ENCODE assay signal across 13 mouse cellular contexts in the genomic region with DNA sequence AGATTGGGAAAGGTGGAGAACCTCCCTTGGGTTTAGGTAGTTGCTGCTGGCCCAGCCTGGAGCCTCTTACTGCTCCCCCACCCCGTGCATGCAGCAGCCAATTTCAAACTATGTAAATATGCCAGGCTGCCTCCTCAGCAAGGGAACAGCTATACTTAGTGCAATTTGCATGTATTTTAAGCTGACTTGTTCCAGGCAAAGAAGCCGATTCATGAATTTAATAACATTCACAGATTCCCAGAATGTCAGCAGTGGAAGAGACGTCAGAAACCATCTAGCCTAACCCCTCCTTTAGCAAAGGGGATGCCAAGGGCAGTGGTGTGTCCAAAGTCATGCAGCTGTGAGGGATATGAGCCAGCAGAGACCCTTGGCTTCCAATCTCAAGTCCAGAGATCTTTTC. TPM values are rescaled to one million over a fixed set of nuclear protein-coding genes. Genes with fewer than 3 reads are reported as not detected.
DNase-seq lines count a peak whose midpoint lies in the region; ATAC-seq lines count a peak whose summit lies in the region.
"Had no signal": no experiment of that assay in that cellular context is flagged by ENCODE, and none has a peak within 500 bp of the region (broad histone marks: within the 10 kb centered on the region; RNA-seq: fewer than 3 reads in every experiment).

No protein-coding gene starts in this region.

- H3K4me3 ChIP-seq in forebrain, embryonic 13.5 days, result no peak overlapping the region
- no peak overlapping the region for H3K4me3 ChIP-seq in forebrain, embryonic 12.5 days (replicated peaks)
- H3K4me3 ChIP-seq in hindbrain, embryonic 16.5 days (ENCODE audit: low read length), result no peak overlapping the region
- H3K4me3 ChIP-seq: hindbrain, embryonic 13.5 days; myocyte had no signal

- H3K4me1 ChIP-seq in forebrain, embryonic 13.5 days, result peaks cover 3% of the 10 kb centered on the region; the same call in 1 of the 2 replicates
- H3K4me1 ChIP-seq in forebrain, embryonic 12.5 days, result 0 out of 2 replicates have a peak, but pooled peaks cover 3% of the 10 kb centered on the region
- no peaks in the 10 kb centered on the region; the same call in 1 of the 2 replicates for H3K4me1 ChIP-seq in hindbrain, embryonic 16.5 days (ENCODE audit: control insufficient read depth, insufficient read depth, low read depth, low read length)

- H3K36me3 ChIP-seq in forebrain, embryonic 13.5 days (ENCODE audit: poor library complexity, severe bottlenecking), result no peaks in the 10 kb centered on the region
- no peaks in the 10 kb centered on the region for H3K36me3 ChIP-seq in forebrain, embryonic 12.5 days (replicated peaks)
- H3K36me3 ChIP-seq in hindbrain, embryonic 16.5 days (ENCODE audit: control insufficient read depth, insufficient read depth, low read length), result no peaks in the 10 kb centered on the region
- H3K36me3 ChIP-seq: hindbrain, embryonic 13.5 days had no signal

- ATAC-seq in forebrain, embryonic 13.5 days, result peak; percentile 75; the same call in 1 of the 2 replicates
- no peak for ATAC-seq in forebrain, embryonic 12.5 days (ENCODE audit: low FRiP score)
- no peak for ATAC-seq in hindbrain, embryonic 16.5 days

- no peak overlapping the region for H3K27ac ChIP-seq in forebrain, embryonic 13.5 days
- no peak overlapping the region for H3K27ac ChIP-seq in forebrain, embryonic 12.5 days
- H3K27ac ChIP-seq in hindbrain, embryonic 16.5 days (ENCODE audit: low read depth, low read length), result no peak overlapping the region
- H3K27ac ChIP-seq: hindbrain, embryonic 13.5 days had no signal

- H3K9me3 ChIP-seq in forebrain, embryonic 13.5 days (replicated peaks), result no peaks in the 10 kb centered on the region
- H3K9me3 ChIP-seq in forebrain, embryonic 12.5 days, result no peaks in the 10 kb centered on the region
- no peaks in the 10 kb centered on the region for H3K9me3 ChIP-seq in hindbrain, embryonic 16.5 days (ENCODE audit: control insufficient read depth, low read length)
- H3K9me3 ChIP-seq: hindbrain, embryonic 13.5 days had no signal

- H3K27me3 ChIP-seq in forebrain, embryonic 13.5 days, result no peaks in the 10 kb centered on the region
- no peaks in the 10 kb centered on the region for H3K27me3 ChIP-seq in forebrain, embryonic 12.5 days
- H3K27me3 ChIP-seq in hindbrain, embryonic 16.5 days (replicated peaks; ENCODE audit: control insufficient read depth, insufficient read depth, low read length), result no peaks in the 10 kb centered on the region
- H3K27me3 ChIP-seq: hindbrain, embryonic 13.5 days had no signal

- WGBS in forebrain, embryonic 13.5 days, result 74% methylated on average over 3 of the region's 3 CpGs
- WGBS in forebrain, embryonic 12.5 days, result 72% methylated on average over 3 of the region's 3 CpGs
- WGBS in hindbrain, embryonic 16.5 days, result 59% methylated on average over 3 of the region's 3 CpGs

- no peak overlapping the region for H3K4me2 ChIP-seq in forebrain, embryonic 13.5 days
- H3K4me2 ChIP-seq in forebrain, embryonic 12.5 days, result no peak overlapping the region
- no peak overlapping the region for H3K4me2 ChIP-seq in hindbrain, embryonic 16.5 days (ENCODE audit: low read length)
- H3K4me2 ChIP-seq: hindbrain, embryonic 13.5 days had no signal

- H3K9ac ChIP-seq in forebrain, embryonic 13.5 days, result no peak overlapping the region
- H3K9ac ChIP-seq in forebrain, embryonic 12.5 days, result no peak overlapping the region
- no peak overlapping the region for H3K9ac ChIP-seq in hindbrain, embryonic 16.5 days (ENCODE audit: low read depth, low read length)
- H3K9ac ChIP-seq: hindbrain, embryonic 13.5 days had no signal

- DNase-seq in brain, adult 2 months (ENCODE audit: low read depth, low spot score), result peak; percentile 90
- DNase-seq in left cerebral cortex, adult 18-20 months (ENCODE audit: low spot score in 2 of 2), result peak; percentile 51 to 72
- peak; percentile 28 for DNase-seq in lung, postnatal 36 days
- DNase-seq in thymus, postnatal 14 days, result no peak
- no peak for DNase-seq in spleen, postnatal 4 days (ENCODE audit: low spot score in 2 of 2)
- DNase-seq: kidney, postnatal 10 days; liver had no signal

RNA-seq across cellular contexts. Expression of a gene that starts 27.5 kb away (rescaled TPM):
- polyA plus RNA-seq in forebrain, embryonic 13.5 days (2015; fragmentation: Nextera tagmentation; extraction: Ambion mirVana), result 0.37 and 0.49 TPM in 2 replicates
- polyA plus RNA-seq in forebrain, embryonic 12.5 days (2016; fragmentation: Nextera tagmentation; extraction: Ambion mirVana), result 0.29 TPM in 2 replicates
- 100 to 1,000 TPM; 133 to 160 TPM for total RNA-seq in left cerebral cortex, adult 18-20 months (2021)
- 1.9 and 2.6 TPM in 2 replicates for polyA plus RNA-seq in hindbrain, embryonic 16.5 days (2015; fragmentation: Nextera tagmentation; extraction: Ambion mirVana)
- polyA plus RNA-seq: myocyte; testis, adult 2 months had no signal

RNA-seq across cellular contexts. Expression of a gene that starts 54.4 kb away (rescaled TPM):
- polyA plus RNA-seq in forebrain, embryonic 13.5 days (2015; fragmentation: Nextera tagmentation; extraction: Ambion mirVana), result not detected in 2 replicates
- polyA plus RNA-seq in forebrain, embryonic 12.5 days (2016; fragmentation: Nextera tagmentation; extraction: Ambion mirVana), result not detected in 2 replicates
- total RNA-seq in left cerebral cortex, adult 18-20 months (2021), result not detected
- polyA plus RNA-seq in hindbrain, embryonic 16.5 days (2015; fragmentation: Nextera tagmentation; extraction: Ambion mirVana), result not detected in 2 replicates
- polyA plus RNA-seq: hindbrain, embryonic 13.5 days; myocyte had no signal

Comparison
In these comparisons a context has a peak if more than half of its experiments do, and no peak if none do; other contexts are left out.
1. DNase-seq: peak in brain, adult 2 months (single experiment), left cerebral cortex, adult 18-20 months (2 of 2) and lung, postnatal 36 days (single experiment); none in thymus, postnatal 14 days (single experiment) and spleen, postnatal 4 days (0 of 2).